Comparison of ENCODE assay signal across 8 mouse cellular contexts in the genomic region with DNA sequence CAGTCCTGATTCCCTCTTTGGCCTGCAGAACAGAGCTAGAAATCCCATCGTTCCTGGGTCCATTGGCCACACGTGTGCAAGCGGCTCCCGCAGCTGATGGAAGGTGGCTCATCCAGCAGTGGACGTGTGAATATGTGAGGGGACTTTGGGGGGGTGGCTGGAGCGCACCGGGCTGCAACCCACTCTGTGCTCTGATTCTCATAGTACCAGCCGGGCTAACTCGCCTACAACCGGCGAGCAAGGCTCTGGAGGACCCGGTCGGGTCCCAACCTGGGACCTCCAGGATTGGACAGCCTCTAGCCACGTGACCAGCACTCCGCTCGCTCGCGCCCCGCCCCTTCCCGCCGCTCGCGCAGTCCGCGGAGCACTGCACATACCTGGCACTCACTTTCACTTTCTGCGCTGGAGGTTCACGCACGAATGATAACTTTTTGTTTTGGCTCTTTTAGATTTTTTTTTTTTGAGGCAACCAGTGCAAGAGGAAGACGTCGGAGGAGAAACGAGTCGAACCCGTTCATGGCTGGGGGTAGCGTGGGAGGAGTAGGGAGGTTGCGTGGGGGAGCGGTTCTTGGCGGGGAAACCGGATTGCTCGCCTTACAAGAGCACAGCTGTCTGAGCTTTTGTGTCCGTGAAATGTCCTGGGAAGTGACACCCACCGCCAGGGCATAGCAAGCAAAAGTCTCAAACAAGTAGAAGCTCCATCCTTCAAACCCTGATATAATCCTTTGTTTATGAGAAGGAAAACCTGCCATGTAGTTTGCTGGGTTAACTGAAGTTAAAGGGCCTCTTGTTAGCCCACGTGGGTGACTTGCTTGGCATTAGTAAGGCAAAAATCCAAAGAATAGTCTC. TPM values are rescaled to one million over a fixed set of nuclear protein-coding genes. Genes with fewer than 3 reads are reported as not detected.
DNase-seq lines count a peak whose midpoint lies in the region; ATAC-seq lines count a peak whose summit lies in the region.

No protein-coding gene starts in this region.

- peak; percentile 85 for ATAC-seq in frontal cortex, adult (ENCODE audit: low TSS enrichment)

- under 1% methylated on average over 42 of the region's 42 CpGs for WGBS in hindbrain, embryonic 10.5 days

- H3K9me3 ChIP-seq in hindbrain, embryonic 10.5 days, result no peaks in the 10 kb centered on the region

- DNase-seq in Muller cell, postnatal 12 days (ENCODE audit: inconsistent ontology term), result peak; percentile 92
- DNase-seq in cerebellum, adult 9-10 months, result peak; percentile 5
- peak; percentile 87 for DNase-seq in hindbrain, embryonic 10.5 days (ENCODE audit: low spot score)
- peak; percentile 49 to 64 for DNase-seq in layer of hippocampus, postnatal 10 days (ENCODE audit: low spot score in 2 of 2)
- DNase-seq in lung, postnatal 10 days, result peak; percentile 92
- peak; percentile 71 for DNase-seq in ovary, postnatal 14 days (ENCODE audit: low spot score)
- DNase-seq in thymus, postnatal 14 days, result peak; percentile 92

- H3K27me3 ChIP-seq in hindbrain, embryonic 10.5 days (ENCODE audit: insufficient read depth, poor library complexity, severe bottlenecking), result peaks cover 78% of the 10 kb centered on the region

- H3K4me3 ChIP-seq in hindbrain, embryonic 10.5 days, result peak overlapping the region; percentile 62

- H3K4me1 ChIP-seq in hindbrain, embryonic 10.5 days (replicated peaks), result peaks cover 15% of the 10 kb centered on the region

- peak overlapping the region; percentile 79 for H3K27ac ChIP-seq in hindbrain, embryonic 10.5 days

- no peaks in the 10 kb centered on the region for H3K36me3 ChIP-seq in hindbrain, embryonic 10.5 days

RNA-seq across cellular contexts. Expression of a gene that starts 1.1 kb away (rescaled TPM):
- polyA plus RNA-seq in hindbrain, embryonic 10.5 days (2016; fragmentation: Nextera tagmentation; extraction: Ambion mirVana), result 1.2 and 1.8 TPM in 2 replicates
- 1 to 10 TPM; 1.4 to 1.6 TPM for total RNA-seq in layer of hippocampus, postnatal 10 days (2021)

Comparison
In these comparisons a context has a peak if more than half of its experiments do, and no peak if none do; other contexts are left out.
1. Peak in every context shown above with its lines: DNase-seq, ATAC-seq, H3K4me3 ChIP-seq and H3K27ac ChIP-seq.
2. DNase-seq: peak in every context shown above with its lines; median percentile 92 in Muller cell, postnatal 12 days; 92 in lung, postnatal 10 days; 92 in thymus, postnatal 14 days; 87 in hindbrain, embryonic 10.5 days; 71 in ovary, postnatal 14 days; 56 in layer of hippocampus, postnatal 10 days; 5 in cerebellum, adult 9-10 months.